Mouse (Mus musculus): ENCODE measurements at regions not wholly inside any gene's neighbourhood (a gene's known extent, or its start where the extent isn't known, plus 50 kb on each side); places are given as distances from the start of the nearest gene placed in this dataset.

DNA sequence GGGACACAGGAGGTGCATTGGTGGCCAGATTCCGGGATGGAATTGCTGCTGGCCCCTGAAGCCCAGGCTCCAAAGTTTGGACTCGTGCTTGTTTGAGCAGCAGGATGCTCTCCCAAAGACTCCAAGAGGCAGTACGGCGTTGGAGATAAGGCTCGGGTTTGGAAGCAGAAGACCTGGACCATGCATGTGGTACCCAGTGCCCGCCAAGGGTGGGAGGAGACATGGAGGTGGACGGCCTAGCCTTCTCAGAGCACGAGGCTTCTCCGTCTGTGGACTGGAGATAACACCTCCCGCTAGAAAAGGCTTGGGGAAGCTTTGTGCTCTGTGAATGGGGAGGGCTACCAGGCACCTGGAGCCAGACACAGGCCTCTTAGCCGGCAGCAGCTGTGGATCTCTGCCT is 271.7 kb downstream of the Rps6kc1 start:
- H3K27ac ChIP-seq (ENCODE audit: low read length), result no peak overlapping the region
- no peaks in the 10 kb centered on the region for H3K27me3 ChIP-seq (ENCODE audit: control insufficient read depth, insufficient read depth, low read depth, low read length)
- WGBS (ENCODE audit: insufficient replicate concordance), result 58% methylated on average over 11 of the region's 11 CpGs
- no peaks in the 10 kb centered on the region for H3K9me3 ChIP-seq (replicated peaks; ENCODE audit: control insufficient read depth, low read length)
- no peak overlapping the region for H3K4me2 ChIP-seq (ENCODE audit: low read depth, low read length)
- H3K36me3 ChIP-seq (ENCODE audit: control insufficient read depth, insufficient read depth), result no peaks in the 10 kb centered on the region
- ATAC-seq (ENCODE audit: low read depth), result no peak
- H3K4me3 ChIP-seq (ENCODE audit: low read depth, low read length), result no peak overlapping the region
- no peaks in the 10 kb centered on the region for H3K4me1 ChIP-seq (ENCODE audit: control insufficient read depth, low read depth, low read length)
- H3K9ac ChIP-seq (ENCODE audit: low read depth, low read length), result no peak overlapping the region

DNA sequence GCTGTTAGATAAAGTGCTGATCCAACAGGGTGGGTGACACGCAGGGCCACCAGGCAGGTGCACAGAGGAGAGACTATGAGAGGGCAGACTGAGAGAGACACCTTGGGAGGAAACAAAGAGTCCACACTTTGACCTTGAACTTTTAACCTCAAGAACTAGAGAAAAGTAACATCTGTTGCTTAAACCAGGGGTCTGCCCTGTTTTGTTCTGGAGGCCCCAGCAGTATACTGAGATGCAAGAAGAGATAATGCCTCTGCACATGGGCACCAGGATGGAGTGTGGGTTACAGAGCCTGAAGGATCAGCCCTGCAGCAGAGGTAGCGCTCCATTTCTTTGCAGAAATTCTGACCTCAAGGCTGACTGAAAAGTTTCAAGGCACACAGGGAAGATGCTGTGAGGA is 276.6 kb downstream of the Rps6kc1 start:
- Histone ChIP-seq H3K27ac (ENCODE audit: low read length) (no peak overlapping the region), H3K9me3 (replicated peaks; ENCODE audit: control insufficient read depth, low read length) (no peaks in the 10 kb centered on the region), H3K36me3 (ENCODE audit: control insufficient read depth, insufficient read depth) (no peaks in the 10 kb centered on the region), H3K4me3 (ENCODE audit: low read depth, low read length) (no peak overlapping the region), H3K27me3 (ENCODE audit: control insufficient read depth, insufficient read depth, low read depth, low read length) (no peaks in the 10 kb centered on the region), H3K9ac (ENCODE audit: low read depth, low read length) (no peak overlapping the region), H3K4me2 (ENCODE audit: low read depth, low read length) (no peak overlapping the region), H3K4me1 (ENCODE audit: control insufficient read depth, low read depth, low read length) (no peaks in the 10 kb centered on the region)
- ATAC-seq (ENCODE audit: low read depth), result no peak
- WGBS (ENCODE audit: insufficient replicate concordance), result 59% methylated on average over 2 of the region's 2 CpGs

DNA sequence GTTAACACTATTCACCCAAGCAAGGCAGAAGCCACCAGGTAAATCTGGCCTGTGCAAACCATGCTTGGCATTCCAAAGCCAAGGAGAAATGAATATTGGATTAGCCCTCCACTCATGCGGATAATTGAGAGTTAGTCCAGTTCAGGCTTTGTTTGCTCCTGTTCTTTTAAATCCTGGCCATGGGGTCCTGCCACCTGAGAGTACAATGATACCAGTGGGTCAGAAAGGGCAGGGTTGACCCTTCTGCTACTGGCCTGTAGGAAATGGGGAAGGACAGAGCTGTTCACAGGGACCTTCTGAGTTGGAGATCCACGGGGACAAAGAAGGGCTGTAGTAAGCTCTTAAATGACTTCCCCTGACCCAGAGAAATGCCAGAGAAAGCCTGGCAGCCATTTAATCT is 279.9 kb downstream of the Rps6kc1 start:
- H3K27ac ChIP-seq (ENCODE audit: low read length), result no peak overlapping the region
- H3K4me2 ChIP-seq (ENCODE audit: low read depth, low read length), result no peak overlapping the region
- H3K4me1 ChIP-seq (ENCODE audit: control insufficient read depth, low read depth, low read length), result no peaks in the 10 kb centered on the region
- H3K9ac ChIP-seq (ENCODE audit: low read depth, low read length), result no peak overlapping the region
- WGBS (ENCODE audit: insufficient replicate concordance), result 50% methylated on average over 2 of the region's 2 CpGs
- ATAC-seq (ENCODE audit: low read depth), result no peak
- no peaks in the 10 kb centered on the region for H3K9me3 ChIP-seq (replicated peaks; ENCODE audit: control insufficient read depth, low read length)
- no peak overlapping the region for H3K4me3 ChIP-seq (ENCODE audit: low read depth, low read length)
- H3K36me3 ChIP-seq (ENCODE audit: control insufficient read depth, insufficient read depth), result no peaks in the 10 kb centered on the region
- no peaks in the 10 kb centered on the region for H3K27me3 ChIP-seq (ENCODE audit: control insufficient read depth, insufficient read depth, low read depth, low read length)

DNA sequence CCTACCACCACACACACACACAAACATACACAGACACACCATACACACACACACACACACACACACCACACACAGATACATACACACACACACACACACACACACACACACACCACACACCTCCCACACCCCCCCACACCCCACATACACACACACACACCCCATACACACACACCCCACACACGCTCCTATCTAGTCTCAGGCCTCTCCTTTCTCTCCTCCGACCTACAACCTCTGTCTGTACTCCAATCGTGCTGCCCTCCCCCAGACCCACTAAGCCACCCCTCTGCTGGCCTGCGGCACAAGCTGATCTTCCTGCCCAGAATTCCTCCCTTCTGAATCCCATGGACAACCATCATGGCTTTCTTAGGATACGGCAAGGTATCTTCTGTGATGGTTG is 281.4 kb downstream of the Rps6kc1 start:
- H3K27ac ChIP-seq (ENCODE audit: low read length), result no peak overlapping the region
- H3K9me3 ChIP-seq (replicated peaks; ENCODE audit: control insufficient read depth, low read length), result no peaks in the 10 kb centered on the region
- ATAC-seq (ENCODE audit: low read depth), result no peak
- H3K9ac ChIP-seq (ENCODE audit: low read depth, low read length), result no peak overlapping the region
- WGBS (ENCODE audit: insufficient replicate concordance), result 56% methylated on average over 5 of the region's 5 CpGs
- no peaks in the 10 kb centered on the region for H3K27me3 ChIP-seq (ENCODE audit: control insufficient read depth, insufficient read depth, low read depth, low read length)
- H3K4me1 ChIP-seq (ENCODE audit: control insufficient read depth, low read depth, low read length), result no peaks in the 10 kb centered on the region
- H3K4me3 ChIP-seq (ENCODE audit: low read depth, low read length), result no peak overlapping the region
- no peak overlapping the region for H3K4me2 ChIP-seq (ENCODE audit: low read depth, low read length)
- no peaks in the 10 kb centered on the region for H3K36me3 ChIP-seq (ENCODE audit: control insufficient read depth, insufficient read depth)

GRCm38 (mm10) chr1:190623916-190624315 is 287.7 kb downstream of the Rps6kc1 start:
- WGBS (ENCODE audit: insufficient replicate concordance), result 70% methylated on average over 8 of the region's 8 CpGs
- Histone ChIP-seq H3K4me1 (ENCODE audit: control insufficient read depth, low read depth, low read length) (no peaks in the 10 kb centered on the region), H3K4me3 (ENCODE audit: low read depth, low read length) (no peak overlapping the region), H3K36me3 (ENCODE audit: control insufficient read depth, insufficient read depth) (no peaks in the 10 kb centered on the region), H3K27me3 (ENCODE audit: control insufficient read depth, insufficient read depth, low read depth, low read length) (no peaks in the 10 kb centered on the region), H3K9ac (ENCODE audit: low read depth, low read length) (no peak overlapping the region), H3K9me3 (replicated peaks; ENCODE audit: control insufficient read depth, low read length) (no peaks in the 10 kb centered on the region), H3K4me2 (ENCODE audit: low read depth, low read length) (no peak overlapping the region), H3K27ac (ENCODE audit: low read length) (no peak overlapping the region)
- no peak for ATAC-seq (ENCODE audit: low read depth)

GRCm38 (mm10) chr1:190600425-190600824 is 311.1 kb downstream of the Rps6kc1 start:
- no peak overlapping the region for H3K27ac ChIP-seq (ENCODE audit: low read length)
- H3K4me1 ChIP-seq (ENCODE audit: control insufficient read depth, low read depth, low read length), result no peaks in the 10 kb centered on the region
- H3K27me3 ChIP-seq (ENCODE audit: control insufficient read depth, insufficient read depth, low read depth, low read length), result no peaks in the 10 kb centered on the region
- H3K4me3 ChIP-seq (ENCODE audit: low read depth, low read length), result no peak overlapping the region
- 51% methylated on average over 3 of the region's 3 CpGs for WGBS (ENCODE audit: insufficient replicate concordance)
- H3K4me2 ChIP-seq (ENCODE audit: low read depth, low read length), result no peak overlapping the region
- H3K36me3 ChIP-seq (ENCODE audit: control insufficient read depth, insufficient read depth), result no peaks in the 10 kb centered on the region
- H3K9ac ChIP-seq (ENCODE audit: low read depth, low read length), result no peak overlapping the region
- no peak for ATAC-seq (ENCODE audit: low read depth)
- H3K9me3 ChIP-seq (replicated peaks; ENCODE audit: control insufficient read depth, low read length), result no peaks in the 10 kb centered on the region

- H3K4me1 ChIP-seq (ENCODE audit: control insufficient read depth, low read depth, low read length), result no peaks in the 10 kb centered on the region
- no peak overlapping the region for H3K27ac ChIP-seq (ENCODE audit: low read length)
- 75% methylated on average over 11 of the region's 11 CpGs for WGBS (ENCODE audit: insufficient replicate concordance)
- H3K9me3 ChIP-seq (replicated peaks; ENCODE audit: control insufficient read depth, low read length), result no peaks in the 10 kb centered on the region
- H3K4me3 ChIP-seq (ENCODE audit: low read depth, low read length), result no peak overlapping the region
- no peak for ATAC-seq (ENCODE audit: low read depth)
- H3K4me2 ChIP-seq (ENCODE audit: low read depth, low read length), result no peak overlapping the region
- no peak overlapping the region for H3K9ac ChIP-seq (ENCODE audit: low read depth, low read length)
- H3K27me3 ChIP-seq (ENCODE audit: control insufficient read depth, insufficient read depth, low read depth, low read length), result no peaks in the 10 kb centered on the region
- H3K36me3 ChIP-seq (ENCODE audit: control insufficient read depth, insufficient read depth), result no peaks in the 10 kb centered on the region
Measured at GRCm38 (mm10) chr1:190599622-190600021, 311.9 kb downstream of the Rps6kc1 start.

DNA sequence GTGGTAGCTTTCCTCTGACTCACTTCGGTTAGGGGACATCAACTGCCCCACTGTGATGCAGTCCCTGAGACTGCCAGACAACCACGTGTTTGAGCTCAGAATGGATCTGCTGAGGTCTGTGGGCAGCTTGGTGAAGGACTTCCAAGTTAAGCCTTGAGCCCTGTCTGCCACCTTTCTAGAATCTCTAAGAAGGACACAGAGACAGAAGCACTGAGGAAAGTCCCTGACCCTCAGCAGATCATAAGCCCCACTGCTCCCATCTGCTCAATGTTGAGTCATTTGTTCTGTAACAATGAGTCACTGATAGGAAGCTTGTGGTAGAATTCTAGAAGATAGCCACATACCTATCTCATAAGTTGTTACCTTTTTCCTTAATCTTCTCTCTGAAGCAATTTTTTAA is 315.4 kb downstream of the Rps6kc1 start:
- Histone ChIP-seq H3K9me3 (replicated peaks; ENCODE audit: control insufficient read depth, low read length) (no peaks in the 10 kb centered on the region), H3K27ac (ENCODE audit: low read length) (no peak overlapping the region), H3K4me3 (ENCODE audit: low read depth, low read length) (no peak overlapping the region), H3K4me2 (ENCODE audit: low read depth, low read length) (no peak overlapping the region), H3K4me1 (ENCODE audit: control insufficient read depth, low read depth, low read length) (no peaks in the 10 kb centered on the region), H3K36me3 (ENCODE audit: control insufficient read depth, insufficient read depth) (no peaks in the 10 kb centered on the region), H3K27me3 (ENCODE audit: control insufficient read depth, insufficient read depth, low read depth, low read length) (no peaks in the 10 kb centered on the region), H3K9ac (ENCODE audit: low read depth, low read length) (no peak overlapping the region)
- WGBS (ENCODE audit: insufficient replicate concordance), result 54% methylated on average over 2 of the region's 2 CpGs
- ATAC-seq (ENCODE audit: low read depth), result no peak

DNA sequence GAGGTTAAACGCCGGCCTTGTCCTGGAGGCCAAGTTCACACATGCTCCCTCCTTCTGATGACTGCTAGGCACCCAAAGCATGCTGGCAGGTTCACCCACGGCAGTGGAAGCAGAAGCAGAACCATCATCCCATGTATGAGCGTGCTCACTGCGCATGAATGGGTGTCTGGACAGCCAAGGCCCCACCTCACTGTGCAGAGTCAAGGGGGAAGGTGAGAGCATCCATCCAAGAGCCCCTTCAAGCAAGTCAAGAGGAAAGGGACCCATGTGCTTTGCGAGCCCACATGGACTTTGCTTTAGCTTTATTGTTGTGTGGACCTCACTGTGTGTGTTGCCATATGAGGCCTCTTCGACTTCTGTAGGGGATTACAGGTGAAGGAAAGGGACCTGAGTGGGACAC is 319.9 kb downstream of the Rps6kc1 start:
- H3K9me3 ChIP-seq (replicated peaks; ENCODE audit: control insufficient read depth, low read length), result no peaks in the 10 kb centered on the region
- H3K4me1 ChIP-seq (ENCODE audit: control insufficient read depth, low read depth, low read length), result no peaks in the 10 kb centered on the region
- H3K4me3 ChIP-seq (ENCODE audit: low read depth, low read length), result no peak overlapping the region
- no peaks in the 10 kb centered on the region for H3K36me3 ChIP-seq (ENCODE audit: control insufficient read depth, insufficient read depth)
- no peak for ATAC-seq (ENCODE audit: low read depth)
- H3K9ac ChIP-seq (ENCODE audit: low read depth, low read length), result no peak overlapping the region
- H3K4me2 ChIP-seq (ENCODE audit: low read depth, low read length), result no peak overlapping the region
- WGBS (ENCODE audit: insufficient replicate concordance), result 63% methylated on average over 7 of the region's 7 CpGs
- no peaks in the 10 kb centered on the region for H3K27me3 ChIP-seq (ENCODE audit: control insufficient read depth, insufficient read depth, low read depth, low read length)
- no peak overlapping the region for H3K27ac ChIP-seq (ENCODE audit: low read length)

- no peaks in the 10 kb centered on the region for H3K4me1 ChIP-seq (ENCODE audit: control insufficient read depth, low read depth, low read length)
- H3K27ac ChIP-seq (ENCODE audit: low read length), result no peak overlapping the region
- H3K36me3 ChIP-seq (ENCODE audit: control insufficient read depth, insufficient read depth), result no peaks in the 10 kb centered on the region
- 56% methylated on average over 2 of the region's 2 CpGs for WGBS (ENCODE audit: insufficient replicate concordance)
- no peak overlapping the region for H3K4me3 ChIP-seq (ENCODE audit: low read depth, low read length)
- H3K9me3 ChIP-seq (replicated peaks; ENCODE audit: control insufficient read depth, low read length), result no peaks in the 10 kb centered on the region
- no peak overlapping the region for H3K4me2 ChIP-seq (ENCODE audit: low read depth, low read length)
- no peak for ATAC-seq (ENCODE audit: low read depth)
- no peak overlapping the region for H3K9ac ChIP-seq (ENCODE audit: low read depth, low read length)
- no peaks in the 10 kb centered on the region for H3K27me3 ChIP-seq (ENCODE audit: control insufficient read depth, insufficient read depth, low read depth, low read length)
Measured at GRCm38 (mm10) chr1:190589586-190589985, 322.0 kb downstream of the Rps6kc1 start.

Data from liver, embryonic 16.5 days (tissue).